ENCODE assay signal across 34 mouse cellular contexts in the genomic region with DNA sequence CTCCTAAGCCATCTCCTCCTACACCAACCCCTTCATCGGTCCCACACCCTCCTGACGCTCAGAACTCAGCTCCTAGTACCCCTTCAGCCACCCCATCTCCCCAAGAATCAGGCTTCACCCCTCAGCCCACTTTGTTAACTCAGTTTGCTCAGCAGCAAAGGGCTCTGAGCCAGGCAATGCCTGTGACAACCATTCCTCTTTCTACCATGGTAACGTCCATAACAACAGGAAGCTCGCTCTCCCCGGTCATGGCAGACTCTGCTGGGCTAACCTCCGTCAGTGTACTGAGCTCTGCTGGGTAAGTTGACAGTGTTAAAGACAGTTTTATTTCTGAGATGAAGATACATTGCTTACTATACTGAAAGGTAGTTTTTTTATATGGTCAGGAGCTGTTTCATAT. TPM values are rescaled to one million over a fixed set of nuclear protein-coding genes. Genes with fewer than 3 reads are reported as not detected.
"Had no signal": no experiment of that assay in that cellular context is flagged by ENCODE, and none has a peak within 500 bp of the region (broad histone marks: within the 10 kb centered on the region; RNA-seq: fewer than 3 reads in every experiment).

No protein-coding gene starts in this region.

- H3K4me3 ChIP-seq: heart, embryonic 10.5 days; heart, embryonic 12.5 days; hindbrain, embryonic 15.5 days; layer of hippocampus, adult 2 months; left cerebral cortex, adult 2 months; limb, embryonic 10.5 days; limb, embryonic 12.5 days; liver, embryonic 13.5 days had no signal

- H3K4me2 ChIP-seq: heart, embryonic 12.5 days; hindbrain, embryonic 15.5 days; limb, embryonic 12.5 days; liver, embryonic 11.5 days; liver, embryonic 13.5 days had no signal

- H3K9me3 ChIP-seq: heart, embryonic 10.5 days; heart, embryonic 12.5 days; hindbrain, embryonic 15.5 days; limb, embryonic 10.5 days; limb, embryonic 12.5 days; liver, embryonic 13.5 days had no signal

- DNase-seq: forebrain, postnatal 0 days; gastrocnemius, postnatal 14 days; gastrocnemius, postnatal 36 days; heart, adult 18-20 months; heart, postnatal 10 days; kidney, adult 11 months; kidney, adult 8-10 months; kidney, postnatal 10 days; kidney, postnatal 25 days; kidney, postnatal 4 days; liver; liver, embryonic 13.5 days had no signal

- H3K9ac ChIP-seq: forebrain, postnatal 0 days; heart, embryonic 12.5 days; hindbrain, embryonic 15.5 days; limb, embryonic 12.5 days; liver, embryonic 13.5 days had no signal

- H3K27ac ChIP-seq: heart, embryonic 10.5 days; hindbrain, embryonic 15.5 days; layer of hippocampus, adult 2 months; left cerebral cortex, adult 2 months; limb, embryonic 10.5 days; limb, embryonic 12.5 days; liver, embryonic 13.5 days had no signal

- H3K27me3 ChIP-seq: heart, embryonic 12.5 days; hindbrain, embryonic 15.5 days; limb, embryonic 12.5 days; liver, embryonic 13.5 days had no signal

- ATAC-seq: forebrain, postnatal 0 days; intestine, embryonic 16.5 days had no signal

- H3K4me1 ChIP-seq: heart, embryonic 10.5 days; heart, embryonic 12.5 days; hindbrain, embryonic 15.5 days; limb, embryonic 10.5 days; limb, embryonic 12.5 days; liver, embryonic 13.5 days had no signal

RNA-seq across cellular contexts. Expression of a gene that starts 3.2 kb away (rescaled TPM):
- total RNA-seq: forebrain, postnatal 0 days; gastrocnemius, adult 18-20 months; gastrocnemius, adult 8-10 months; gastrocnemius, postnatal 14 days; gastrocnemius, postnatal 36 days; heart, adult 18-20 months; heart, adult 8-10 months; heart, postnatal 10 days; heart, postnatal 25 days; hematopoietic stem cell, adult 5-6 weeks; layer of hippocampus, adult 2 months; layer of hippocampus, postnatal 10 days; layer of hippocampus, postnatal 25 days; left cerebral cortex, adult 2 months; left cerebral cortex, postnatal 14 days; left cerebral cortex, postnatal 36 days had no signal
- polyA plus RNA-seq: gonadal fat pad, adult 2 months; heart, embryonic 10.5 days; heart, embryonic 16.5 days; intestine, embryonic 16.5 days; kidney, embryonic 16.5 days; limb, embryonic 12.5 days; limb, embryonic 14.5 days; liver, embryonic 11.5 days; liver, embryonic 13.5 days had no signal

RNA-seq across cellular contexts. Expression of a gene that starts 38.0 kb away (rescaled TPM):
- total RNA-seq: hematopoietic stem cell, adult 5-6 weeks had no signal
